Mouse (Mus musculus) retina, embryonic 14.5 days (tissue): ENCODE measurements at regions not wholly inside any gene's neighbourhood (a gene's known extent, or its start where the extent isn't known, plus 50 kb on each side); places are given as distances from the start of the nearest gene placed in this dataset.
A peak's percentile ranks its signal among the peaks of the same experiment; 100 is the strongest.

Experiments
- DNase-seq: peaks from one replicate; pipeline ENCODE4 v3.0.0-alpha.2; 2015; ENCODE audit warnings: low spot score

DNA sequence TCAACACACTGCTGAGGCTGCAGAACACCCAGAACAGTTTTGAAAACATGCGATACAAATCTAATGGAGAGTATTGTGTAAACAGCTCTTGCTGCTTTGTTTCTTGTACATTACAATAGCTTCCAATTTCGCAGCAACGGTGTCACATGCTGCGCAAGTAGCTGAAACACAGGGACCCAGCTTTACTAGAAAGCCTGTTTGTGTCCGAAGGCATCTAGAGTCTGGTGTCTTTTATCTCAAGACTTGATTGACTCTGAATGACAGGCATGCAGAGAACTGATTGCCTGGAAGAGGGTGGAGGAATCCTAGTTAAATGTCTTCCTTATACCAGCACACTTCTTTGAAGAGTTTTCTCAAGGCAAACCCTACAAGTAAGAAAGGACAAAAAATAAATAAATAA, 66.1 kb upstream of the Fgf10 start:
- DNase-seq: peak; percentile 8

DNA sequence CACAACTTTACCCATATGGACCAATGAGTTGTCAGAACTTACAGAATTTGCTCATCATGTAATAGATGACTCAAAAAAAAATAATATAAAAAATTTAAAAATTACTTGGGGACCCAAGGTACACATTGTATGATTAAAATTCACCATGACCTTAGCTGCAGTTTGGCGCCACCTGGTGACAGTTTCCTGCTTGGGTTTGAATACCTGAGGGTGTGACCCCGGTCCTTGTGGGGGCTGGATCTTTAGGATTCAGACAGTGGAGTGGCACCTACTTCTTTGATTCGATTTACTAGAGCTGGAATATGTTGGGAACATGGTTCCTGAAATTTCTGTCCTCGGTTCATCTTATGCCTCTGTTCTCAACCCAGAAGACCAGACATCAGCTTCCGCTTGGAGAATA, 72.7 kb upstream of the Fgf10 start:
- peak; percentile 37 for DNase-seq

DNA sequence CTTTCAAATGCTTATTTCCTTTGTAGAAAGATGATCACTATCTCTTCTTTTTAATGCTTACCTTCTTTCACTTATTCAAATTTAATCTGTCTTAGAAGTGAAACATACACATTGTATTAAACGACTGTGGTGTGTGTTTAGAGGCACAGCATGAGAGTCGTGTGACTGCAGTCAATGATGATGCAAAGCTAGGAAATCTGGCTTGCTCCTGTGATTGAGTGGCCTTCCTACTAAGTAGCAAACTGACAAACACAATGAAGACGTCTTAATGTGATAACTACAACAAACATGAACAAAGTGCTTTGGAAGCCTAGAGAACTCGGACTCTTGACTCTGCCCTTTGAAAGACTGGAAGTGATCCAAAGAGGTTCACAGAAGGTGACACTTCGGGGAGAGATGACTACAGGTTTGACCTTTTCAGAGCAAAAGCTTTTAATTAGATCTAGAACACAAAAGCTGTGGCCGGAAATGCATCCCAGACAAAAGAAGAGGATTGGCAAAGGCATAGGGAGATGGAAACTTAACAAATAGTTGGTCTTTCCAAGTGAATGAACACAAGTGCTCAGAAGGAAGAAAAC, 73.3 kb upstream of the Fgf10 start:
- DNase-seq: no peak

DNA sequence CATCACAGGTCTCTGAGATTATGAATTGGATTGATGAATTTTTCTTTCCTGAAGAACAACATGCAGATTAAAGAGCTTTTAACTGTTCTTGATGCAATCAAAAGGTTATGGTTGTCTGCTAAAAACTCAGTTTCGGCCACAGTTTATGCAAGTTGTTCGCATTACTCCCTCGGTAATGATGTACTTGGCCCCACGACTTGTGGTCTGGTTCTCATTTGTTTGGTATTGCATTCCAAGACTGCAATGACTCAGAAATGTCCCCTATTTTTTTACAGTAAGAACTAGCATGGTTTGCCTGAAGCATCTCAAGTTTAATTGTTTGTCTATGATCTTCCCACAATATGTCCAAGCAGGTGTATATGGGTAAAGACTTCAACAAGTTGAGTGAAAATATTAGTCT, 77.5 kb upstream of the Fgf10 start:
- DNase-seq: no peak

DNA sequence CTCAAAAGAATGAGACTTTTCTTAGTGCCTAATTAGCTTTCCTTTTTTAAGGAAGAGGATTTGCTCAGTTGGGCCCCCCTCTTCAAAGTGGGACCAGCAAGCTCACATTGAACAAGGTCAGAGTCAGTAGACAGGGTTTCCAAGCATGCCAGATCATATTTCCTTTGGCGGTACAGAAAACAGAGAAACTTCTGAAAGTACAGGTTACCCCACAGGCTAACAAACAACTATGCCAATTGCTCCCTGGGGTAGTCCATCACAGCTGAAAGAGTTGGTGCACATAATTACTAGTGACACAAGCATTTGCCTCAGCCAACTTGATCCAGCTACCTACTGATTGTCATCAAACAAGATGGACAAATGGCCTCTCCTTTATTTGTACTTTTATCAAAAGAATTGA, 97.0 kb upstream of the Fgf10 start:
- peak; percentile 47 for DNase-seq

DNA sequence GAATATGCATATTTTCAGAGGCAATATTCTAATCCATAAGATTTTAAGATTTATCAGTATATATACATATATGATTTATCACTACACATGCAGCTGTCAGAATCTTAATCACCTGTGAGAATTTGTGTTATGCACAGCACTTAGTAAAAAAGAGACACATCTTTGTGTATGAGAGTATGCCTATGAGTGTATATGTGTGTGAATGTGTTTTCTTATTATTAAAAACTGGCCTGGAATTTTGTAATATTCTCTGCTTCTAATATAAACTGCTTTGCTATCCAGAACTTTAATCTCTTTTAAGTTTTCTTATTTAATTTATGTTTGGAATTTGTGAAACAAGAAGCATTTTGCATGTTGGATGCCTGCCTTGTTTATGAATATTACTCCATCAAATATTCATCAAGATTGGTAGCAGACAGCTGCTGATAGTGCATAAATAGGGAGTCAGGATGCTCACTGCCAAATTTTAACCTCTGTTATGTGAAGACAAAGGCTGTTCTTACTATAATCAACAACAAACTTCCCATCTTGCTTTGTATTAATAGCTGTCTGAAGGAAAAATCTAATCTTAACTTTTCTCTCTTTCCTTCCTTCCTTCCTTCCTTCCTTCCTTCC, 104.3 kb upstream of the Fgf10 start:
- DNase-seq: no peak

DNA sequence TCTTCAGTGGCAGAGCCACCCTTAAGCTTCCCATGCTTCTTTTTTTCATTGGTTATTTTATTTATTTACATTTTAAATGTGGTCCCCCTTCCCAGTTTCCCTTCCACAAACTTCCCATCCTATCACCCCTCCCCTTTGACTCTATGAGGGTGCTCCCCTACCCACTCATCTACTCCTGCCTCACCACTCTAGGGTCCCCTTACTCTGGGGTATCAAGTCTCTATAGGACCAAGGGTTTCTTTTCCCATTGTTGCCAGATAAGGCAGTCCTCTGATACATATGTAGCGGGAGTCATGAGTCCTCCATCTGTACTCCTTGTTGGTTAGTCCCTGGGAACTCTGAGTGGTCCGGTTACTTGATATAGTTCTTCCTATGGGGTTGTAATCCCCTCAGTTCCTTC, 110.6 kb upstream of the Fgf10 start:
- no peak for DNase-seq

DNA sequence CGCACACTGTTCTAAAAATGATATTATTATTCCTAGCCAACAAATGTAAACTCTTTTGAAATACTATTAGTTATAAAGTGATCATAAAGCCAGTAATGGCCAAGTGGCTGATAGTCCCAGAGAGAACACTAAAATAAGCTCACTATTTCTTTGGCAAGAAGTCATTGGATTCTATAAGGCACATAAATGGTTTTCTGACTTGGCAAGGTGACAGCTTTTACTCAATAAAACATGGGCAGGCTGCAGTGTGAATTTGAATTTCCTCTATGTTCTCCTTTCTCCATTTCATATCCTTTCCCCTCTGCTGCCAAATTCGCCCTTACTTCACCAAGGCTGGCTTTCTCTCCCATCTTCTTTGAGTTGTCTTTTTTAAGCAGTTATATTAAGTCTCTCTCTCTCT, 117.6 kb upstream of the Fgf10 start:
- no peak for DNase-seq

DNA sequence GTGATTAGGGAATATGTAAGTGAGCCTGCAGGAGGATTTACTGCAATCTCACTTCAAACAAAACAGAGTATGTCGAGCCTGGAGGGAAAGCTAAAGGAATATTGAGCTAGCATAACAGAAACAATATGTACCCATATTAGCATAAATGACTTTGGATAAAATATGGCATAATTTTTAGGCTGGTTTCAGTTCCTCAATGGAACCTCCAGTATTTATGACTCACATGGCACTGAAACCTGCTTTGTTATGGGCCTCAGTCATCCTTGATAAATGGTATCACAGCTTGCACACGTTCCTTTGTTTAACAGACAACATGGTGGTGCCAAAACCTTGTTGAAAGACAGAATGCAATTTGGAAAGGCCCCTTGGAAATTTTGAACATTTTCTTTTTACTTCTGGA, 130.8 kb upstream of the Fgf10 start:
- no peak for DNase-seq

DNA sequence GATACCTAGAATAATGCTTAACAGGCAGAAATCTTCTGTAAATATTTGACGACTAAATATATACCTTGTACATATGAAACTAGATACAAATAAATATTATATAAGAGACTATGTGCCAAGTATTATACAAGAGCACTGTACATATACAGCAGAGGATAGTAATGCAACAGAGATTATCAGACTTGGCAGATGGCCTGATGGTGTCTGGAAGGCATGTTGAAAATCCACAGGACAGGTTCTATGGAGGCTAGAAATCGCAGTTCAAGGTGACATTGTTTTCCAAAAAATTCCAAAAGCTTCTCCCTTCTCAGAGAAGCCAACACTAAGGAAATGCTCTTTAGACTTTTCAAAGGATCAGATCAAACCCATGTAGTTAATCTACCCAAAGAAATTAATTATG, 126.9 kb upstream of the Mrps30 start:
- no peak for DNase-seq

DNA sequence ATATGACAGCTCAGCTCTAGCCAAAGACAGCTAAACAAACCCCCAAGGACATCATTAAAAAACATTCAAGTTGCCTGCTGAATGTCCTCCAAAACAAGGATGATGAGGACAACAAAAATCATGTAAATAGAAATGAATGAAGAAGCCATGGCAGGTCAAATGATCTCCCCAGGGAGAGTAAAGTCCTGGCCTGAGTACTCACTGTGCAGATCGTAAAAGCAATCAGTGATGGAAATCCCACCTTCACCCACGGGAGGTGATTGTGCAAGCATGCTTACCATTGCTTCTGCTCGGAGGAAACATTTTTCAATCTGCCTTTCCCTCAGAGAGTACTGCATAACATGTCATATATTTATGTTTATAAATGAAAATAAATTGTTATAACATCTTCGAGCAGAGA, 119.1 kb upstream of the Mrps30 start:
- peak; percentile 7 for DNase-seq

DNA sequence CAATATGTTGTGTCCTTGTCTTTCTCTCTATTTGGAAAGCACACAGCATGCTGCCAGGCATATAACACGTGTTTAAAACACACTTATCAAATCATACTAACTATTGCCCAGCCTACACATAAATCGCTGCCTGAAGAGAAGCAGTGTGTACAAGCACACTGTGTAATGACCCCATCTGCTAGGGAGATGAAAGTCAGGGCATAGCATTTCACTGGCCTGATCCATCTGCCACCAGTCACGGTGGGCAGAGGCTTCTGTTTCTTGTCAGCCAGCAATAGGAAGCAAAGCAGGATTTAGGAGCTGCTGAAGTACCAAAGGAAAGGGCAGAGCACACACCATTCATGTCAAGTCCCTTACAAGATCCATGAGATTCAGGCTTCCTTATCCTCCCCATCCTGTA, 103.6 kb upstream of the Mrps30 start:
- no peak for DNase-seq

DNA sequence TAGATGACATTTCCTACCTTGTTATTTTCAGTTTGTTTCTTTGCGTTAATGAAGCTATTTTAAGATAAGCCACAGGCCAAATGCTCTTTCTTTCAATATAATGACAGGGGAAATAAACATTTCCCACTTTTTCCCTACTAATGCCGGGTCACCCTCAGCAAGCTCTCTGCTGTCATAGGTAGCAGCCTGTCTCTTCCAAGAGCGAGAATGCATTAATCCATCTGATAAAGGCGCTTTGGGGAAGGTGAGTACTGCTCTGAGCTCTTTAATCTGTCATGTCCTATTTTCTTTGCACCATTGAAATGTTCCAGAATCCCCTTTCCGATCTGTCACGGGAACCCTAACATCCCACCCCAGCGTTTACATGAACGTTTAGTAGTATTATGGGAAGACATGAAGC, 96.0 kb upstream of the Mrps30 start:
- no peak for DNase-seq

DNA sequence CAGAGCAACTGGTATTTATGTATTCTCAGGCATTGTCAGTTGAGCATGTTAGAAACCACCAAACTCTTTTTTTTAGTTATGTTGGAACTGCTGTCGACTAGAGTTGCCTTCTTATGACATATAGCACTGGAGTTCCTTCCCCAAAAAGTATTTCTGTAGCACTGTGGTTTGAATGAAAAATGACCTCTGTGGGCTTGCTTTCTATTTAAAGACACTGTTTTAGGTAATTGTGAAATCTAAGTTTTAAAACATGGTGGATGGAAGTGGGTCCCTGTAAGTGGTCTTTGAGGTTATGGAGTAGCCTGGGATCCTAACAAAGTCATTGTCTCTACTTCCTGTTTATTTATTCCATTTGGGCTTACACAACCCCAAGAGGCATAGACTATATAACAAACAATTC, 93.2 kb upstream of the Mrps30 start:
- no peak for DNase-seq

DNA sequence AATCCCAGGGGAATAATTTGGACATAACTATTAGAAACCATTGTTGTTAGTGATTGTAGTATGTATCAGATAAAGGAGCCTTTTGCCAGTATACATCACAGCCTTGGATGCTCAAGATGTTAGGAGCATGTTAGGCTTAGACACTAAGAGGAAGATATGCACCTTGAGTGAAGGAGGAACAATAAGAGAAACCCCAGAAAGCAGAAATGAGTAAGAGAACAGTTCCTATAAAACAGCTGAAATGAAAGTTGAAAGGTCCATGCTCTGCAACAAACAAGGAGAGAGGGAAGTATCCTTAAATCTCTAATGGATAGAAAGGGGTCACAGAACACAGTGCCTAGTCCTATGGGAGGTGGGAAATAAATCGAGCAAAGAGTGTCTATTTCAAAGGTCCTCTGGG, 91.4 kb upstream of the Mrps30 start:
- no peak for DNase-seq

DNA sequence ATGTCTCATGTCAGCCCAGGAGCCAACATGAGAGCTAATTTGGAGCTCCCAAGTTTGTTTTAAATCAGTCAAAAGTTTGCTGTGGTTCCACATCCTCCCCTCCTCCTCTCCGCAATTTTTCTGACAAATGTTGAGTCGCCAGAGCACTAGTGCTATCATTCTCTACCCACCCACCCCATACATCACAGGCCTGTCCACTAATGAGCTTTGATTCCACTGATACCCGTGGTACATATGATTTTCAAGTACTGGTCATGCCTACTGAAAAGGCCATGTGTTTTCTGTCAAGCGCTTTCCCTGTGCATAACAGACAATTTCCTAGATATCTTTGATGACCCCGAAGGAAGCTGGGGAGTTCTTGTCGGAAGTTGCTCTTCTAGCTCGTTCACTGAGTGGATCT, 85.5 kb upstream of the Mrps30 start:
- no peak for DNase-seq

DNA sequence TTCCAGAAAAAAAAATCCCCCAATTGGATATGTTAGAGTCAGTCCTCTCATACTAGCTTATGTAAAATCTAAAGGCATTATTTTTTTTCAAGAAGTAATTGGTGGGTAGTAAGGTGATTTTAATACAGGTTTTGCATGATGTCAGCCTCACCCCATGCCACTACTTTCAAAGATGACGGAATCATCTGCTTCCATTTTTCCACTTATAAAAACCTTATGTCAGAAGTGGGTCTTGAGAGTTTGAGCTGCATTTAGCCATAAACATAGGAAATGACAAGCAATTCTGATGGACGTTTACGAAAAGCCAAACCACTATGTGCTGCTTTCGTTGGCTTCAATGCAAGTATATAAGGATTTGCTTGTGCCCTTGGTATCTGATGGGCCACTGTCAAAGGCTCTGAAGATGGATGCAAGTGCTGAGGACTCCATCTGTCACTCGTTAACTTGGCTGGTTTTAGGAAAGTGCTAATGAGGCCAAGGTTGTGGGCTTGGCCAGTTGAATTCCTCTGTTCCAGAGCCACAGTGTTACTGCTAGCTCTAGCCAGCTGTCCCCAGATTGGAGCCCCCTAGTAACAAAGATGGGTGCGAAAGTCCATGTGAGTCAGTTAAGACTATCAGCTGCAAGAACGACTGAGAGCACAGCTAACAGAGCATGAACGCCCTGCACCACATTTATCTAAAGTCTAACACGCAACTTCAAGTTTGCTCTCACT, 72.8 kb upstream of the Mrps30 start:
- no peak for DNase-seq

DNA sequence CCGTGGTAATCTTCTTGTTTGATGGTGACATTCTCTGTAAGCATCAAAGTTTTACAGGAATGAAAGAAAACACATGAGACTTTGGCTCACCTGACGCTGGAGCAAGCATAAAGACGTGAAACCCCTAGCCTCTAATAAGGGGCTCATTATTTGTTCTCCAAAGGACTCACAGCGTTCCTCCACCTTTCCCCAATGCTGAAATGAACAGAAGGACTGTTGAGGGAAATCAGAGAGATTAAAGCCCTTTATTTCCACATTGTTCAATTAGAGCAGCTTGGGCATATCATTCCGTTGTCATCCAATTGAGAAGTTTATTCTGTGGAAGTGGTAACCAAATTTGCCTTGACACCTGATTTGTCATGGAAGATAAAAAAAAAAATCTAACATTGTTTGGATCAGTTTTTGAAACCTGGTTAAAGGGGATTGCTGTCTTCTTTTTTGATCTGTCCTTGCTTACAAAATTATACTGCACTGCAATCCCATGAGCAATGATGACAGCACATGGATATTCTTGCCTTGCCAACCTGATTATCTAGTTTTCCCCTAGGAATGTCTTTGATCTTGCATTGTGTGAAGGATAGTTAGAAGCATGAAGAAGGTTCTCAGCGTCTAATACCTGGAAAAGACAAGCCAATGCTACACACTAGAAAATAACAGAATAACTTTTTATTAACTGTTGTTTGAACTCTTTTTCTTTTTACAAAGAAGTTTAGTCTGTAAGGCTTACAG, 62.1 kb upstream of the Mrps30 start:
- DNase-seq: no peak

DNA sequence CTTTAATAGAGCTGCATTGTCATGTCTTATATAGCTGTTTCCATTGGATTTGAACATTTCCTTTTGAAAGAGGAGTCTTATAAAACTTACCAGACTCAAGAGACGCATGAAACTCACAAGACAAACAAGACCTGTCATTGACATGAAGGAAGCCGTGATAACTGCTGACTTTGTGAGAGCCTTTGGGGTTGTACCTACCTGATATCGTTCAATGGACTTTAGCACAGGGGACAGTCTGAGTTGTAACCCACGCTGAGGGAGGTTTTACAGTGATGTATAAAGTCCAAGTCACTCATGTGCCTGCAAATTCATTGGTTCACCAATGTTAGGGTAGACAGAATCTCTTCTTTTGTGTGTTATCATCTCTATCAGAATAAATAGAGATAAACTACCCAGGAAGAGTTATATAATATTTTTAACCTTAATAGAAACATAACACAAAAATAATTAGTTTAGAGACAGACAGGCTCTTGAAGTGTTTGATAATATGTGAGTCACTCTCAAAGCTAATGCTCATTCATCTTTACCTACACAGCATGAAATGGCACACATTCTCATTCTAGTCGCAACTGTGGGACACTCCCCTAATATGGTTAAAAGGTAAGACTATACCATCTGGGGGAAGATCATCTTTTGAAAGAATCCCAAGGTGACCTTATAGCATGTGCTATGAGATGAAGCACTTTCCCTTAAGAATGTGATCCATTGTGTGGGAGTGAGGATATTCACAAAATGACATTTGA, 54.4 kb upstream of the Mrps30 start:
- no peak for DNase-seq
